Mouse (Mus musculus) CH12.LX (cell line): ENCODE measurements around the gene Uqcrq. TPM values are rescaled to one million over a fixed set of nuclear protein-coding genes. Genes with fewer than 3 reads are reported as not detected.

Experiments
- DNase-seq: peaks from one replicate; pipeline ENCODE4 v3.0.0-alpha.2; 2013; ENCODE audit errors: extremely low read depth
- H3K27ac ChIP-seq: 2 replicates; pipeline ENCODE4 v1.5.1; 2012; ENCODE audit warnings: low read depth, mild to moderate bottlenecking, control low read depth, moderate library complexity; ENCODE audit not compliant: insufficient read depth
- H3K27me3 ChIP-seq: replicated peaks from 2 replicates; pipeline ENCODE3; 2012; ENCODE audit warnings: inconsistent platforms
- H3K36me3 ChIP-seq, 2 experiments: replicated peaks in 1 of 2; 2 replicates each; pipeline versions ENCODE3 to v1.6.1; 2012; ENCODE audit warnings: inconsistent platforms in 1 of 2, low read length in 1 of 2, mild to moderate bottlenecking in 1 of 2, mixed read lengths in 1 of 2, moderate library complexity in 1 of 2; ENCODE audit not compliant: control insufficient read depth in 1 of 2, insufficient read depth in 1 of 2
- H3K4me1 ChIP-seq, 2 experiments: 2 replicates each; pipeline ENCODE4 v1.6.1; 2012; ENCODE audit warnings: inconsistent platforms in 1 of 2, moderate library complexity in 1 of 2; ENCODE audit not compliant: insufficient read depth in 2 of 2, control insufficient read depth in 1 of 2
- H3K4me2 ChIP-seq: 2 replicates; pipeline ENCODE4 v1.6.1; 2012; ENCODE audit warnings: low read depth, mild to moderate bottlenecking, control low read depth; ENCODE audit not compliant: poor library complexity, insufficient read depth, severe bottlenecking
- H3K4me3 ChIP-seq, 3 experiments: fragments of 150-350 bp in 1 of 3; sonication (generic) in 1 of 3; replicated peaks in 1 of 3; 2 replicates each; pipeline versions ENCODE3 to v1.5.1; 2011 to 2012; ENCODE audit warnings: low read depth in 2 of 3, low read length in 2 of 3, mild to moderate bottlenecking in 2 of 3, moderate library complexity in 2 of 3, control low read depth in 1 of 3, improper control_type of control experiment in 1 of 3, inconsistent platforms in 1 of 3, mixed read lengths in 1 of 3; ENCODE audit not compliant: poor library complexity in 1 of 3
- H3K79me2 ChIP-seq: replicated peaks from 2 replicates; pipeline ENCODE4 v1.6.1; 2012; ENCODE audit warnings: mild to moderate bottlenecking, moderate library complexity; ENCODE audit not compliant: control insufficient read depth, poor library complexity, insufficient read depth, severe bottlenecking; ENCODE audit errors: extremely low read depth
- H3K9ac ChIP-seq: 2 replicates; pipeline ENCODE4 v1.6.1; 2012; ENCODE audit warnings: low read depth, mild to moderate bottlenecking, control low read depth, moderate library complexity; ENCODE audit not compliant: insufficient read depth
- H3K9me3 ChIP-seq: replicated peaks from 2 replicates; pipeline ENCODE3; 2012; ENCODE audit warnings: low read length, inconsistent platforms, mixed read lengths
- CHD1 ChIP-seq: IDR thresholded peaks from 2 replicates; pipeline ENCODE4 v1.6.1; 2012; ENCODE audit warnings: low read depth, low read length, improper control_type of control experiment, inconsistent platforms
- CTCF ChIP-seq, 2 experiments: IDR thresholded peaks in 1 of 2; conservative IDR thresholded peaks in 1 of 2; 2 replicates each; pipeline ENCODE4 v1.5.1; 2011 to 2012; ENCODE audit warnings: low read depth in 2 of 2, low read length in 2 of 2, improper control_type of control experiment in 1 of 2, inconsistent platforms in 1 of 2, mild to moderate bottlenecking in 1 of 2, moderate library complexity in 1 of 2
- ELF1 ChIP-seq: IDR thresholded peaks from 2 replicates; pipeline ENCODE4 v1.6.1; 2014; ENCODE audit warnings: low read depth, mild to moderate bottlenecking, inconsistent platforms, low read length, improper control_type of control experiment
- GABPA ChIP-seq: IDR thresholded peaks from 2 replicates; pipeline ENCODE4 v1.6.1; 2012; ENCODE audit warnings: low read depth, low read length, improper control_type of control experiment, inconsistent platforms; ENCODE audit not compliant: insufficient replicate concordance
- HCFC1 ChIP-seq: IDR thresholded peaks from 2 replicates; pipeline ENCODE4 v1.6.1; 2012; ENCODE audit warnings: low read depth, mild to moderate bottlenecking, inconsistent platforms, low read length, improper control_type of control experiment
- JUND ChIP-seq: conservative IDR thresholded peaks from 2 replicates; pipeline ENCODE4 v1.6.1; 2011; ENCODE audit warnings: low read depth, low read length, improper control_type of control experiment
- MAFK ChIP-seq: IDR thresholded peaks from 2 replicates; pipeline ENCODE4 v1.6.1; 2011; ENCODE audit warnings: low read length, improper control_type of control experiment; ENCODE audit not compliant: insufficient replicate concordance
- MAZ ChIP-seq: IDR thresholded peaks from 2 replicates; pipeline ENCODE4 v1.6.1; 2012; ENCODE audit warnings: low read depth, mild to moderate bottlenecking, inconsistent platforms, low read length, improper control_type of control experiment, moderate library complexity
- MEF2A ChIP-seq: IDR thresholded peaks from 2 replicates; pipeline ENCODE4 v1.6.1; 2014; ENCODE audit warnings: low read depth, mild to moderate bottlenecking, inconsistent platforms, low read length, improper control_type of control experiment, borderline replicate concordance
- NRF1 ChIP-seq: IDR thresholded peaks from 2 replicates; pipeline ENCODE4 v1.6.1; 2014; ENCODE audit warnings: low read depth, mild to moderate bottlenecking, inconsistent platforms, low read length, improper control_type of control experiment, moderate library complexity
- PAX5 ChIP-seq: IDR thresholded peaks from 2 replicates; pipeline ENCODE4 v1.6.1; 2012; ENCODE audit warnings: low read length, inconsistent platforms, mixed read lengths
- POLR2A ChIP-seq: IDR thresholded peaks from 2 replicates; pipeline ENCODE4 v1.6.1; 2011; ENCODE audit warnings: low read depth, mild to moderate bottlenecking, improper control_type of control experiment, low read length
- RAD21 ChIP-seq: IDR thresholded peaks from 2 replicates; pipeline ENCODE4 v1.6.1; 2011; ENCODE audit warnings: low read depth, mild to moderate bottlenecking, low read length, improper control_type of control experiment, moderate library complexity
- RCOR1 ChIP-seq: conservative IDR thresholded peaks from 2 replicates; pipeline ENCODE4 v1.6.1; 2012; ENCODE audit warnings: low read depth, mild to moderate bottlenecking, inconsistent platforms, low read length, improper control_type of control experiment
- SIN3A ChIP-seq: IDR thresholded peaks from 2 replicates; pipeline ENCODE4 v1.6.1; 2012; ENCODE audit warnings: low read length, improper control_type of control experiment, inconsistent platforms
- SMC3 ChIP-seq: IDR thresholded peaks from 2 replicates; pipeline ENCODE4 v1.6.1; 2011; ENCODE audit warnings: low read depth, low read length, improper control_type of control experiment
- TCF12 ChIP-seq: IDR thresholded peaks from 2 replicates; pipeline ENCODE4 v1.6.1; 2014; ENCODE audit warnings: low read depth, mild to moderate bottlenecking, inconsistent platforms, low read length, improper control_type of control experiment
- UBTF ChIP-seq: IDR thresholded peaks from 2 replicates; pipeline ENCODE4 v1.6.1; 2012; ENCODE audit warnings: low read depth, mild to moderate bottlenecking, inconsistent platforms, low read length, improper control_type of control experiment, moderate library complexity
- ZC3H11A ChIP-seq: IDR thresholded peaks from 2 replicates; pipeline ENCODE4 v1.6.1; 2012; ENCODE audit warnings: low read depth, mild to moderate bottlenecking, inconsistent platforms, low read length, improper control_type of control experiment
- dilution Hi-C: fragments of 300-500 bp; cut with MboI; formaldehyde crosslinking; loops from 2 replicates; pipeline ENCODE4 v1.14.3; 2020; ENCODE audit warnings: low sequenced_read_pairs; ENCODE audit not compliant: extremely low pct_unique_long_range_greater_than_20kb, extremely low pct_ligation_motif_present
- in situ Hi-C: fragments of 300-500 bp; cut with MboI; formaldehyde crosslinking; loops from 3 replicates; pipeline ENCODE4 v1.14.3; 2019; ENCODE audit warnings: low sequenced_read_pairs, low pct_ligation_motif_present, low pct_unique_long_range_greater_than_20kb, mixed read lengths
- polyA plus RNA-seq: library from polyadenylated mRNA; unstranded; fragments of >175 nt; gene quantifications from 2 replicates; pipeline ENCODE4 v1.2.1, GENCODE M21; 2012; ENCODE audit warnings: low read depth; ENCODE audit not compliant: insufficient read length
- total RNA-seq, 2 experiments: library from RNA; depleted of rRNA; stranded (reverse); fragments of 300-350 nt in 1 of 2; fragments of >200 nt in 1 of 2; gene quantifications; 2 replicates each; pipeline ENCODE4 v1.2.3; 2012 to 2014

Gene Uqcrq
- total and polyA plus RNA-seq, 3 experiments = 120 to 765 (median 168) TPM

DNA sequence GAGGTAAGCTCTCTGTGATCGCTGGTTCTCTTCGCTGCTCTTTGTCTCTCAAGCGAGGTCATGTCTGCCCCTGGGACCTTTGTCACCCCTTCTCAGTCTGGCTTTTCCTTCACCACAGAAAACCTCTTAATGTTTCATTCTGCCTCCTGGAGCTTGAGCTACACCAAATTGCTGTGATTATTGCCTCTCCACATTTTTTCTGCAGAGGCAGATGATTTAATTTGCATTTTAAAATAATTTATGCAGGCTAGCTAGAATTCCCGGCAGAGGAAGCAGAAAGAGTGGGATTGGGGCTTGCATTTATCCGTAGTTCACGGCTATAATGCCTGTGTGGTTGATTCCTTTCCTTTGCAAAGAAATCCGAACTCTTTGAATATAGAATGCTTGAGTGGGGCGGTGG lies 45.0 kb upstream of the Uqcrq start:
- no peak for DNase-seq
- peaks cover 21% of the 10 kb centered on the region for H3K9me3 ChIP-seq
- peaks cover 0 to 2% of the 10 kb centered on the region in 2 experiments for H3K36me3 ChIP-seq
- no peaks in the 10 kb centered on the region for H3K79me2 ChIP-seq
- in situ Hi-C loops = no loop called here
- H3K27me3 ChIP-seq = peaks cover 9% of the 10 kb centered on the region
- dilution Hi-C loops = no loop called here
- TF ChIP-seq ELF1 = no peak
- H3K9ac ChIP-seq = no peak overlapping the region
- H3K4me2 ChIP-seq = peak overlapping the region; percentile 11; the same call in 1 of the 2 replicates
- no peaks in the 10 kb centered on the region for H3K4me1 ChIP-seq
- H3K4me3 ChIP-seq = no peak overlapping the region
- H3K27ac ChIP-seq = no peak overlapping the region

GRCm38 (mm10) chr11:53472709-53473108 lies 42.1 kb upstream of the Uqcrq start:
- no peaks in the 10 kb centered on the region for H3K79me2 ChIP-seq
- no peaks in the 10 kb centered on the region for H3K9me3 ChIP-seq
- no peak overlapping the region for H3K4me2 ChIP-seq
- H3K36me3 ChIP-seq = no peaks in the 10 kb centered on the region
- H3K27me3 ChIP-seq = peaks cover 11% of the 10 kb centered on the region
- in situ Hi-C loops = loop anchor here (5.0 kb wide), 1 partner anchor 45 kb away; the partner anchor contains the start of gene Sept8
- no peak for DNase-seq
- H3K4me3 ChIP-seq = no peak overlapping the region
- no peak overlapping the region for H3K27ac ChIP-seq
- no peak overlapping the region for H3K9ac ChIP-seq
- H3K4me1 ChIP-seq = peaks cover 0 to 3% of the 10 kb centered on the region in 2 experiments; a peak in 1 of 4 replicates
- peak in 1 of 2 experiments; percentile 41; a peak in 2 of 4 replicates for TF ChIP-seq CTCF (conservative IDR thresholded peaks at IDR 0.05 in 1 of 2, IDR thresholded peaks at IDR 0.05 in 1 of 2; ENCODE audit: low read depth in 2 of 2, low read length in 2 of 2)
- peak; percentile 38 for TF ChIP-seq RAD21
- peak; percentile 28 for TF ChIP-seq SMC3
- TF ChIP-seq RCOR1 = no peak
- dilution Hi-C loops = no loop called here

DNA sequence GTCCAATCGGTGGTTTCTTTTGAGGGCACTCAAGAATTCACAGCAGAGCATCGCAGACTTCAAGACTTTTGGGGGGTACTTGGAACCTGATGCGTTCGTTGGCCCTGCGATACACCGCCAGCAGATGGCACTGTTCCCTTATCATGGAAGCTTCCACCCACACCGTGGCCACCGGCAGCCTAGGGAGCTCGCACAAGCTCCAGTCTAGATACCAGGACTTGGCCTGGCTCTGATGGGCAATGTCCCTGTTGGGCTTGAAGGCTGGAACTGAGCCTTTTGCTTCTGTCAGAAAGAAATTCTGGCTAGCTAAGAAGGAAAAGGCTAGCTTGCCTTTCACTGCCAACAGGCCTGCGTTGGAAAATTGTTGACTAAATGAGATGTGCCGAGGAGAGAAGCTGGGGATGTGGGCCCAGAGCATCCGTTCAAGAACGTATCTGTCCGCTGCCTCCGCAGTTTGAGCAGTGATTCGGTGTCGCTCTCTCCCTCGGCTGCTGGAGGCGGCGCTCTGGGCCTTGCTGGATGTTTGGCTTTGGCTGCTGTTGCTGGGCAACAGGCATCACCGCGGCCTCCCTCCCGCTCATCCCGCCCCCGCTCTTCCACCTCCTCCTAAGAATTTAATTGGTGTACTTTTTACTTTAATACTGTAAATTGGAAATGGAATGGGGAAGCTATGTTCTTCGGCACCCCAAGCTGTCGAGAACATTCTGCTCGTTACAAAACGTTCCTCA lies 39.5 kb upstream of the Uqcrq start, which contains the start of gene Gm9837:
Gm9837 (minus strand) TSS at position 512 of the 728 bp plus-strand sequence.
- Histone ChIP-seq H3K9me3 (no peaks in the 10 kb centered on the region), H3K27ac (no peak within 1 kb of the TSS), H3K79me2 (no peaks in the 10 kb centered on the region), H3K27me3 (peaks cover 8% of the 10 kb centered on the region), H3K4me2 (peak within 1 kb of the TSS; percentile 9), H3K9ac (no peak within 1 kb of the TSS), H3K4me3 (no peak within 1 kb of the TSS), H3K36me3 (no peaks in the 10 kb centered on the region), H3K4me1 (peaks cover 0 to 3% of the 10 kb centered on the region in 2 experiments; a peak in 1 of 4 replicates)
- TF ChIP-seq MAZ (no peak), POLR2A (no peak), HCFC1 (no peak), CTCF (conservative IDR thresholded peaks at IDR 0.05 in 1 of 2, IDR thresholded peaks at IDR 0.05 in 1 of 2; ENCODE audit: low read depth in 2 of 2, low read length in 2 of 2) (peak; percentile 86 to 98), SMC3 (peak; percentile 98), TCF12 (no peak), ZC3H11A (peak; percentile 93), MAFK (no peak), ELF1 (0 out of 2 replicates have a peak, but pooled peaks have one; percentile 13), SIN3A (no peak), MEF2A (peak; percentile 16; the same call in 1 of the 2 replicates), PAX5 (no peak), RAD21 (no peak; the same call in none of the 2 replicates), CHD1 (no peak), UBTF (no peak; the same call in 1 of the 2 replicates), NRF1 (0 out of 2 replicates have a peak, but pooled peaks have one; percentile 35), GABPA (no peak), JUND (no peak)
- peak; percentile 88 for DNase-seq
- in situ Hi-C loops = loop anchor here (5.0 to 10.0 kb wide), 4 partner anchors 47 to 385 kb away; partner anchors contain the start of genes Gm12216 and Sept8
- dilution Hi-C loops = no loop called here
